Mouse (Mus musculus) Patski (cell line): ENCODE measurements at regions not wholly inside any gene's neighbourhood (a gene's known extent, or its start where the extent isn't known, plus 50 kb on each side); places are given as distances from the start of the nearest gene placed in this dataset.
A peak's percentile ranks its signal among the peaks of the same experiment; 100 is the strongest.

ENCODE experiments used
- ATAC-seq: fragments of 100-300 bp; one replicate; pipeline ENCODE4 v1.8.0; 2021
- CTCF ChIA-PET: fragments of 350-600 bp; sonication (Branson Sonifier 250); formaldehyde crosslinking; loops from one replicate; lab custom pipeline; 2022; ENCODE audit warnings: inconsistent platforms; lab: Charles Lee
- POLR2A ChIA-PET: fragments of 350-600 bp; sonication (Branson Sonifier 250); formaldehyde crosslinking; loops from one replicate; lab custom pipeline; 2022; ENCODE audit warnings: antibody characterized with exemption, inconsistent platforms; lab: Charles Lee
- DNase-seq: peaks from one replicate; pipeline ENCODE4 v3.0.0-alpha.2; 2011; ENCODE audit warnings: low read depth, low spot score
- H3K27me3 ChIP-seq: fragments of 371-371 bp; one replicate; pipeline ENCODE4 v1.5.1; 2021
- CTCF ChIP-seq: fragments of 100-300 bp; IDR thresholded peaks from one replicate; pipeline ENCODE4 v1.5.1; 2021
- in situ Hi-C: fragments of 300-500 bp; cut with MboI; formaldehyde crosslinking; loops from 3 replicates; pipeline ENCODE4 v1.11.1; 2018; ENCODE audit warnings: low pct_unique_long_range_greater_than_20kb, mixed read lengths

DNA sequence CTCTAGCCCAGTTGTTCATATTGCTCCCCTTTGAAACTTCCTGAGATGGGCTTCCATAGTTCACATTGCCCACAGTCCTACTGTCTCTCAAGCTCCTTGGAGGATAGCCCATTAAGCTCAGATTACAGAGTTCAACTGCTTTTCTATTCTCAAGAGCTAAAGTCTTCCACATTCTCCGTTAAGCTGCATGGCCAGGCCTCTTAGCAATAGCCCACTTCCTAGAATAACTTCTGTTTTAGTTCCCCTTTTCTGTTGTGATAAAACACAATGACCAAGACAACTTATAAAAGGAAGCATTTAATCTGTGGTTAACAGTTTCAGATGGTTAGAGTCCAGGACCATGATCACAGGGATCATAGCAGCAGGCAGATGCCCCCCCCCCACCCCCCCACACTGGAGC lies 185.5 kb downstream of the Rnf152 start:
- TF ChIP-seq CTCF = no peak

GRCm38 (mm10) chr1:105170114-105170506 lies 186.4 kb downstream of the Rnf152 start:
- in situ Hi-C loops = no loop called here
- ChIA-PET POLR2A (no interaction called here), CTCF (interaction anchor here (1.4 kb wide), 1 partner anchor 17 kb away, joined by 3 read pairs; no protein-coding TSS in a partner anchor)
- H3K27me3 ChIP-seq = no peaks in the 10 kb centered on the region
- DNase-seq (no peak), ATAC-seq (no peak)
- no peak for TF ChIP-seq CTCF

More for the DNA sequence above, 185.5 kb downstream of the Rnf152 start:
- no peak for ATAC-seq
- ChIA-PET CTCF (no interaction called here), POLR2A (no interaction called here)
- in situ Hi-C loops = no loop called here
- no peak for DNase-seq
- H3K27me3 ChIP-seq = no peaks in the 10 kb centered on the region

GRCm38 (mm10) chr1:105169455-105170113 lies 186.9 kb downstream of the Rnf152 start:
- POLR2A ChIA-PET = no interaction called here
- in situ Hi-C loops = no loop called here
- no peak for TF ChIP-seq CTCF

GRCm38 (mm10) chr1:105168808-105169207 lies 187.7 kb downstream of the Rnf152 start:
- TF ChIP-seq CTCF = no peak
- ChIA-PET POLR2A (no interaction called here), CTCF (no interaction called here)
- no peaks in the 10 kb centered on the region for H3K27me3 ChIP-seq
- ATAC-seq (peak; percentile 57), DNase-seq (no peak)
- in situ Hi-C loops = no loop called here

More at GRCm38 (mm10) chr1:105169455-105170113, 186.9 kb downstream of the Rnf152 start:
- DNase-seq = no peak
- H3K27me3 ChIP-seq = no peaks in the 10 kb centered on the region
- ATAC-seq = no peak
- CTCF ChIA-PET = interaction anchor here (1.4 kb wide), 1 partner anchor 17 kb away, joined by 3 read pairs; no protein-coding TSS in a partner anchor

DNA sequence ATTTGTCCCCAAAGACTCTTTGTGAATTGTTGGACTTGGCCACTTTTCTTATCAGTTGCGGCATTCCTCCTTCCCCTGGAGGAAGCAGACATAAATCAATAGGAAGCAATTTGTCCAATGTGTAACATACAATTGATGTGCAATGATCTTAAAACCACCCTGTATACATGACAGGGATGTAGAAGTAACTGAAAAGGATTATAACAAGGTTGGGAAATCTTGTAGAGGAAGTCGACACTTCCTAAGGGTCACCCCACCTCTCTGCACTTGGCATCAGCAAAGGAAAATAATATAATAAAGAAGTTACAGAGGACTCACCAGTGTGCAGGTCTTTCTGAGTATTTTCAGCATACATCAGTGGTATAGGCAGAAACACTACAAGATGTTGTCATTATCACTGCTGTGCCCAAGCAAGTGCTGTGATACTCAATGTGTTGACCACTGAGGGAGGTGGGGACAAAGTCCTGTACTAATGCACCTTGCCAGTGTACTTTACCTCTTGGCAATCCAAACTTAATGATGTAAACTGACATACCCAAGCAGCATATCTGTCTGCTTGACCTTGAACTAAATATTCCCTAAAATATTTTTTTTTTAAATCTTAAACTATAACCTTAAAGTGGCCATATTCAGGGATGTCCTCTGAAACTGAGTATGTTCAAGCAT lies 198.9 kb downstream of the Rnf152 start:
- ChIA-PET CTCF (no interaction called here), POLR2A (no interaction called here)
- ATAC-seq = no peak
- TF ChIP-seq CTCF = no peak
- DNase-seq = no peak
- H3K27me3 ChIP-seq = no peaks in the 10 kb centered on the region
- in situ Hi-C loops = no loop called here

DNA sequence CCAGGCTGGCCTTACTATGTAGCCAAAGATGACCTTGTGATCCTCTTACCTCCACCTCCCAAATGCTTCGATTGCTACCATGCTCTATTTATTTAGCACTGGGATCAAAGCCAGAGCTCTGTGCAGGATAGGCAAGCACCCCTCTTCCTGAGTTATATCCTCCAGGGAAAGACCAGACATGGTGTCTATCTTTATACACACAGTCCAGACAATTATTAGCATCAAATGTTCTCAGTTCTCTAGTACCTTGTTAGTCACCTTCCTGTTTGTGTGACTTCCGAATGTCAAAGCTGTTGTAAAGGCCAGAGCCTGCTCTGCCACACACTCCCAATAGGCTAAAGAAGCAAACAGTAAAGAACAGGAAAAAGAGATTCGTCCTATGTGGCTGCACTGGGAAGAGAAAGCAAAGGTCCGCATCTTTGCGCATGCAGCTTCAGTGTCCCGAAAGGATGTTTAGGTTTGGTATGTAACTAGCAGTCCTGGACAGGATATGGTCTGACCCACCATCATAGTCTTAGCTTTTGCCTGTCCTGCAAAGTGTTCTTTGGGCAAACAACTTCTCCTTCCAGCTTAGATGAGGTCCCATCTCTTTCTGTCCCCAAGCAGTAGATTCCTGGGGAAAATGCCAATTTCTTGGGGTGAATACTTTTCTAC lies 204.2 kb downstream of the Rnf152 start:
- CTCF ChIA-PET = interaction anchor here (1.3 kb wide), 1 partner anchor 17 kb away, joined by 3 read pairs; no protein-coding TSS in a partner anchor
- ATAC-seq (no peak), DNase-seq (no peak)
- in situ Hi-C loops = no loop called here
- POLR2A ChIA-PET = no interaction called here
- TF ChIP-seq CTCF = no peak
- no peaks in the 10 kb centered on the region for H3K27me3 ChIP-seq

DNA sequence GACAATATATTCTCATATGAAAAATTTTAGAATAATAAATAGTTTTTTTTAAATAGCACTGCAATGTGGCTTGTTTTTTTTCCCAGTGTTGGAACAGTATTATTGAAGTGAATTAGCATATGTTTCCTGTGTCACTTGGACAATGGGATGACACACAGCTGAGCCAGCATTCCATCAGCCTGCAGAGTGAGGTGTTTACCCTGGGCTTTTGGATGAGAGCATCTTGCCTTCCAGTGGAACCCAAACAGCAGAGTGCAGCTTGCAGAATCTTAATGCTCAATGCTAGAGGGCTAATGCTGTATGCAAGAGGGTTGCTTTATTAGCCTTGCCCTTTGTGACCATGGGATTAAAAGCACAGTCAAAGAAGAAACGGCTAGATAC lies 205.1 kb downstream of the Rnf152 start:
- ATAC-seq (no peak), DNase-seq (no peak)
- no peaks in the 10 kb centered on the region for H3K27me3 ChIP-seq
- TF ChIP-seq CTCF = no peak
- POLR2A ChIA-PET = no interaction called here
- in situ Hi-C loops = no loop called here
- CTCF ChIA-PET = no interaction called here

GRCm38 (mm10) chr1:105150624-105151465 lies 205.7 kb downstream of the Rnf152 start:
- no peak for TF ChIP-seq CTCF
- ChIA-PET POLR2A (no interaction called here), CTCF (no interaction called here)
- in situ Hi-C loops = no loop called here
- DNase-seq (no peak), ATAC-seq (no peak)
- no peaks in the 10 kb centered on the region for H3K27me3 ChIP-seq

DNA sequence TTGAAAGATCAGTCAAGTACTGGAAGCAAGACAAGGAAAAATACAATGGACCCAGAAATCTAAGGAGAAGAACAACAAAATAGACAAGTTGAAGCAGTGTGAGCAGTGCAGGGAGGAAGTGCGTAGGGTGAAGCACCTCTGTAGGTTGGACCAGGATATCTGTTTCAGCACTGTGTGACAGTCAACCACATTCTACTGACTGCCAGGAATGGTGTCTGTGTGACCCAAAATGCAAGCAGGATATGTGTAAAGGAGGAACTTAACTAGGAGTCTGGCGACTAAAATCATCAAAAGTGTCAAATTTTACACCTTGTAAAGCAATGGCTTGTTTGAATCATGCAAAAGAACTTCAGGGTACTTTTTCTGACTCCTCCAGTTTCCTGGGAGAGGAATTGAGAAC lies 207.7 kb downstream of the Rnf152 start:
- ATAC-seq (no peak), DNase-seq (no peak)
- POLR2A ChIA-PET = no interaction called here
- in situ Hi-C loops = no loop called here
- CTCF ChIA-PET = no interaction called here
- H3K27me3 ChIP-seq = no peaks in the 10 kb centered on the region
- no peak for TF ChIP-seq CTCF

DNA sequence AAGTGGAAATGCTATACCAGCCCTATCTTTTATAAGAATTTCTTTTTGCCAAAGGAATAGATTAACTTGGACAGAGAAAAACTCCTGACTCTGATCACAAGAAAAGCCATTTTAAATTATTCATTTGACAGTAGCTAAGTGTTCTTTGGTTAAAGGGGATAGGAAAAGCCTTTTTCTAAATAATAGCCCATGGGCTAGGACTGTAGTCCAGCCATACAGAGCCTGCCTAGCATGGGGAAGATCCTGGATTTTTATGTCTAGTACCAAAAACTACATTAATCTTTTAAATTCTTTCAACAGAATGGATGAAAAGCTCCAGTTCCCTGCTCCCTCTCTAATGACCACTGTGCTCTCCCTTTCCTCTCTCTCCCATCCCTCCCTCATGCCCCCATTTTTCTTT lies 208.5 kb downstream of the Rnf152 start:
- ChIA-PET CTCF (no interaction called here), POLR2A (no interaction called here)
- no peaks in the 10 kb centered on the region for H3K27me3 ChIP-seq
- in situ Hi-C loops = no loop called here
- TF ChIP-seq CTCF = no peak
- DNase-seq = no peak
- ATAC-seq = no peak
